Mouse (Mus musculus) gastrocnemius, postnatal 4 days (tissue): ENCODE measurements around the gene Cryaa. TPM values are rescaled to one million over a fixed set of nuclear protein-coding genes. Genes with fewer than 3 reads are reported as not detected.

Experiments used
- DNase-seq, 2 experiments: peaks; one replicate each; pipeline ENCODE4 v3.0.0; 2021 to 2022; ENCODE audit warnings: low spot score in 2 of 2, mixed read lengths in 2 of 2
- long read RNA-seq, 2 experiments: library from polyadenylated mRNA; stranded (forward); transcript quantifications; one replicate each; pipeline ENCODE4 v2.0.0; 2021
- total RNA-seq, 2 experiments: library from RNA; stranded (reverse); gene quantifications; 2 replicates each; pipeline ENCODE4 v1.2.3; 2021

Cryaa gene
- total RNA-seq, result not detected
- long read RNA-seq, experiment 1, result 0 reads
- long read RNA-seq, experiment 2, result 0 reads

- DNase-seq, result no peak
Measured at GRCm38 (mm10) chr17:31677507-31677906, at the start of gene Cryaa. Gene Cryaa, plus strand, starts transcription at chr17:31677807.

GRCm38 (mm10) chr17:31627961-31628360 is 49.6 kb upstream of the Cryaa start:
- DNase-seq, result no peak

- DNase-seq, result no peak
Measured at GRCm38 (mm10) chr17:31631081-31631800, 46.4 kb upstream of the Cryaa start.

GRCm38 (mm10) chr17:31633007-31633406 is 44.6 kb upstream of the Cryaa start:
- DNase-seq, result no peak

- DNase-seq, result no peak
Measured at GRCm38 (mm10) chr17:31634896-31635295, 42.7 kb upstream of the Cryaa start.

GRCm38 (mm10) chr17:31635781-31636180 is 41.8 kb upstream of the Cryaa start:
- no peak for DNase-seq

GRCm38 (mm10) chr17:31636277-31636941 is 41.2 kb upstream of the Cryaa start:
- DNase-seq, result no peak

- peak; percentile 73 to 79 for DNase-seq
Measured at GRCm38 (mm10) chr17:31636942-31637811, 40.4 kb upstream of the Cryaa start, which contains the start of gene Cbs. Gene Cbs, minus strand, starts transcription at chr17:31637238.

- no peak for DNase-seq
Measured at GRCm38 (mm10) chr17:31637866-31638570, 39.6 kb upstream of the Cryaa start.

GRCm38 (mm10) chr17:31639651-31640050 is 38.0 kb upstream of the Cryaa start:
- DNase-seq, result no peak

GRCm38 (mm10) chr17:31642331-31642730 is 35.3 kb upstream of the Cryaa start:
- DNase-seq, result no peak

GRCm38 (mm10) chr17:31642913-31643312 is 34.7 kb upstream of the Cryaa start:
- DNase-seq, result no peak

GRCm38 (mm10) chr17:31646199-31647002 is 31.2 kb upstream of the Cryaa start:
- no peak for DNase-seq

GRCm38 (mm10) chr17:31652152-31652551 is 25.5 kb upstream of the Cryaa start:
- no peak for DNase-seq

GRCm38 (mm10) chr17:31653277-31653676 is 24.3 kb upstream of the Cryaa start:
- no peak for DNase-seq

- no peak for DNase-seq
Measured at GRCm38 (mm10) chr17:31655366-31655765, 22.2 kb upstream of the Cryaa start.

- DNase-seq, result no peak
Measured at GRCm38 (mm10) chr17:31656682-31657081, 20.9 kb upstream of the Cryaa start.

GRCm38 (mm10) chr17:31657141-31657983 is 20.2 kb upstream of the Cryaa start:
- DNase-seq, result no peak

- DNase-seq, result no peak
Measured at GRCm38 (mm10) chr17:31658136-31658467, 19.5 kb upstream of the Cryaa start.
